Comparison of ENCODE assay signal across 7 mouse cellular contexts in the genomic region with DNA sequence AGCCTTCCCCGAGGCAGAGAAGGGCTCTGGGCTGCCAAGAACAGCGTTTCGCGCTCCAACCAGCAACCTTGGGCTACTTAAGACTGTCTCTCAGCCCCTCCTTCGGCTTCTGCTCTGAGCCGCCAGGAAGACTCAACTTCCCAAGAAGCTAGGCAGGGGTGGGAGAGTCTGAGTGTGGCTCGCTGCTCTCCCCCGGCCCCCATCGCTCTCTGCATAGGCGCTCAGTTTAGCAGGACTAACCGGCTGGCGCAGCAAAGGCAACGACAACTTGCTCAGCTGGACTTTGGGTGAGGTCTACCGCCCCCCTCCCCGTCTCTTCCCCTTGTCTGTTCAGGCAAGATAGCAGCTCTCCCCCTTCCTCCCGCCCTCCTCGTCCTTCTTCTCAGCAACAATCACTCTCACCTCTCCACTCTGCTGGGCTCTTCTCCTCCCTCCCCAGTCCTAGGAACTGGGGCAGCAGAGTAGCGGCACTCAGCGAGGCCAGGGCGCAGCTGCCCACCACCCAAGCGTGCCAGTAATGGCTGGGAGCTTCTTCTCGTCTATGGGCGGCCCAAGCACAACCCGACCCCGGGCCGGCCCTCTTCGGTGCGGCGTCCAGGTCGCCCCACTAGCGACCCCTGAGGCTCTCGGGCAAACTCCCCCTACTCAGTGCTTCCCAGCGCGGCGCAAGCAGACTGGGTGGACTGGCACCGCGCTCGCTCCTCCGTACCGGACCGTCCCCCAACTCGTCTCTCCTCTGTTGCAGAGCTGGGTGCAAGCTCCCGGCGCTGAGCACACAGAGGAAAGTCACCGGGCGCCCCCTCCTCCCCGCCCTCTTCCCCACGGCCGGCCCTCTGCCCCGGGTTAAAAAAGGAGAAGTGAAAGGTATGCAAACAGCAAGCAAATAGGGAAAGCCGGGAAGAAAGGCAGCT. TPM values are rescaled to one million over a fixed set of nuclear protein-coding genes. Genes with fewer than 3 reads are reported as not detected.
DNase-seq lines count a peak whose midpoint lies in the region; ATAC-seq and TF ChIP-seq lines count a peak whose summit lies in the region.

No protein-coding gene starts in this region.

- H3K9ac ChIP-seq in ES-Bruce4 (ENCODE audit: low read depth, poor library complexity, severe bottlenecking) = no peak overlapping the region
- H3K9ac ChIP-seq in forebrain, embryonic 11.5 days (ENCODE audit: low read length) = peak overlapping the region; percentile 78
- H3K9ac ChIP-seq in intestine, embryonic 14.5 days (ENCODE audit: low read length) = peak overlapping the region; percentile 37
- H3K9ac ChIP-seq in midbrain, embryonic 11.5 days (ENCODE audit: low read length) = peak overlapping the region; percentile 83

- H3K4me2 ChIP-seq in forebrain, embryonic 11.5 days (ENCODE audit: low read depth, low read length, severe bottlenecking) = peak overlapping the region; percentile 95
- peak overlapping the region; percentile 88 for H3K4me2 ChIP-seq in intestine, embryonic 14.5 days (ENCODE audit: low read length)
- H3K4me2 ChIP-seq in midbrain, embryonic 11.5 days = peak overlapping the region; percentile 87

- H3K27me3 ChIP-seq in ES-Bruce4 (ENCODE audit: control insufficient read depth, insufficient read depth, low read length, poor library complexity, severe bottlenecking) = peaks cover 21% of the 10 kb centered on the region
- peaks cover 21% of the 10 kb centered on the region for H3K27me3 ChIP-seq in forebrain, embryonic 11.5 days (ENCODE audit: control insufficient read depth, insufficient read depth, low read length)
- peaks cover 41% of the 10 kb centered on the region for H3K27me3 ChIP-seq in intestine, embryonic 14.5 days (replicated peaks; ENCODE audit: control insufficient read depth, insufficient read depth, low read length)
- H3K27me3 ChIP-seq in midbrain, embryonic 11.5 days (ENCODE audit: control insufficient read depth, insufficient read depth, low read length) = peaks cover 25% of the 10 kb centered on the region

- TF ChIP-seq EP300 in ES-Bruce4 (IDR thresholded peaks at IDR 0.05; ENCODE audit: insufficient read depth, low read depth, low read length) = no peak

- peak; percentile 29; the same call in 1 of the 2 replicates for ATAC-seq in forebrain, embryonic 11.5 days (replicated peaks; ENCODE audit: low FRiP score)
- 0 out of 2 replicates have a peak, but pooled peaks have one; percentile 26 for ATAC-seq in intestine, embryonic 14.5 days (replicated peaks; ENCODE audit: low FRiP score, low TSS enrichment, low read depth)
- peak; percentile 49 for ATAC-seq in midbrain, embryonic 11.5 days (ENCODE audit: low FRiP score)

- H3K36me3 ChIP-seq in ES-Bruce4 (ENCODE audit: control insufficient read depth, insufficient read depth, low read length, poor library complexity, severe bottlenecking) = no peaks in the 10 kb centered on the region
- no peaks in the 10 kb centered on the region for H3K36me3 ChIP-seq in forebrain, embryonic 11.5 days (ENCODE audit: control insufficient read depth, insufficient read depth, low read length)
- no peaks in the 10 kb centered on the region for H3K36me3 ChIP-seq in intestine, embryonic 14.5 days (ENCODE audit: control insufficient read depth, insufficient read depth, low read length)
- no peaks in the 10 kb centered on the region for H3K36me3 ChIP-seq in midbrain, embryonic 11.5 days (ENCODE audit: control insufficient read depth, insufficient read depth, low read length)

- DNase-seq in R1 (ENCODE audit: low read depth, low spot score) = peak; percentile 72
- peak; percentile 74 for DNase-seq in forebrain, embryonic 11.5 days (ENCODE audit: low spot score)
- peak; percentile 81 for DNase-seq in intestine, embryonic 14.5 days (ENCODE audit: low spot score)
- DNase-seq in midbrain, embryonic 11.5 days (ENCODE audit: low spot score, missing footprints) = peak; percentile 97
- no peak for DNase-seq in urinary bladder, postnatal 4 days (ENCODE audit: low spot score in 2 of 2)
- no peak for DNase-seq in right cerebral cortex, postnatal 25 days

- TF ChIP-seq POLR2A in ES-Bruce4 (IDR thresholded peaks at IDR 0.05; ENCODE audit: insufficient read depth, low read length) = no peak

- H3K9me3 ChIP-seq in ES-Bruce4 (replicated peaks; ENCODE audit: control insufficient read depth, insufficient read depth, low read length, poor library complexity, severe bottlenecking) = no peaks in the 10 kb centered on the region
- no peaks in the 10 kb centered on the region for H3K9me3 ChIP-seq in forebrain, embryonic 11.5 days (ENCODE audit: control insufficient read depth, low read length)
- no peaks in the 10 kb centered on the region for H3K9me3 ChIP-seq in intestine, embryonic 14.5 days (ENCODE audit: control insufficient read depth, low read length)
- H3K9me3 ChIP-seq in midbrain, embryonic 11.5 days (ENCODE audit: control insufficient read depth, low read length) = no peaks in the 10 kb centered on the region

- H3K27ac ChIP-seq in ES-Bruce4 (ENCODE audit: insufficient read depth, low read length) = no peak overlapping the region
- peak overlapping the region; percentile 18; the same call in 1 of the 2 replicates for H3K27ac ChIP-seq in forebrain, embryonic 11.5 days (ENCODE audit: low read depth, low read length)
- no peak overlapping the region for H3K27ac ChIP-seq in intestine, embryonic 14.5 days (ENCODE audit: low read depth)
- H3K27ac ChIP-seq in midbrain, embryonic 11.5 days (ENCODE audit: low read depth, low read length) = peak overlapping the region; percentile 83

- WGBS in forebrain, embryonic 11.5 days = under 1% methylated on average over 51 of the region's 51 CpGs
- WGBS in intestine, embryonic 14.5 days = under 1% methylated on average over 50 of the region's 51 CpGs
- WGBS in midbrain, embryonic 11.5 days = under 1% methylated on average over 51 of the region's 51 CpGs

- no peaks in the 10 kb centered on the region for H3K4me1 ChIP-seq in ES-Bruce4 (ENCODE audit: control insufficient read depth, insufficient read depth, low read length)
- peaks cover 9% of the 10 kb centered on the region for H3K4me1 ChIP-seq in forebrain, embryonic 11.5 days (replicated peaks; ENCODE audit: control insufficient read depth, insufficient read depth, low read length)
- H3K4me1 ChIP-seq in intestine, embryonic 14.5 days (replicated peaks; ENCODE audit: control insufficient read depth, insufficient read depth, low read length) = peaks cover 15% of the 10 kb centered on the region; the same call in 1 of the 2 replicates
- peaks cover 27% of the 10 kb centered on the region for H3K4me1 ChIP-seq in midbrain, embryonic 11.5 days (ENCODE audit: control insufficient read depth, insufficient read depth, low read length)

- no peak for TF ChIP-seq CTCF in ES-Bruce4 (IDR thresholded peaks at IDR 0.05; ENCODE audit: low read depth, low read length)

- peak overlapping the region; percentile 62 for H3K4me3 ChIP-seq in ES-Bruce4 (ENCODE audit: low read depth, low read length)
- peak overlapping the region; percentile 62 for H3K4me3 ChIP-seq in forebrain, embryonic 11.5 days (ENCODE audit: low read depth, low read length)
- H3K4me3 ChIP-seq in intestine, embryonic 14.5 days (ENCODE audit: low read depth, low read length) = peak overlapping the region; percentile 65
- H3K4me3 ChIP-seq in midbrain, embryonic 11.5 days (ENCODE audit: low read depth, low read length) = peak overlapping the region; percentile 57

RNA-seq across cellular contexts. Expression of a gene that starts 1.5 kb away (rescaled TPM):
- polyA plus RNA-seq in ES-Bruce4 (2011; ENCODE audit: insufficient read depth, insufficient read length, low read depth, missing spikeins) = 1.7 and 1.8 TPM in 2 replicates
- polyA plus RNA-seq in forebrain, embryonic 11.5 days (2014; fragmentation: Nextera tagmentation; extraction: Ambion mirVana) = 7.6 and 8.5 TPM in 2 replicates
- polyA plus RNA-seq in intestine, embryonic 14.5 days (2014; fragmentation: Nextera tagmentation; extraction: Ambion mirVana) = 1.8 and 3.7 TPM in 2 replicates
- 8.3 TPM in 2 replicates for polyA plus RNA-seq in midbrain, embryonic 11.5 days (2014; fragmentation: Nextera tagmentation; extraction: Ambion mirVana)

Comparison
In these comparisons a context has a peak if more than half of its experiments do, and no peak if none do; other contexts are left out.
1. H3K27ac ChIP-seq: peak in forebrain, embryonic 11.5 days (single experiment) and midbrain, embryonic 11.5 days (single experiment); none in ES-Bruce4 (single experiment) and intestine, embryonic 14.5 days (single experiment).
2. DNase-seq: peak in R1 (single experiment), forebrain, embryonic 11.5 days (single experiment), intestine, embryonic 14.5 days (single experiment) and midbrain, embryonic 11.5 days (single experiment); none in urinary bladder, postnatal 4 days (0 of 2) and right cerebral cortex, postnatal 25 days (single experiment).
3. Peak in every context shown above with its lines, with median percentiles within 50 percentile points of each other: H3K4me3 ChIP-seq, ATAC-seq and H3K4me2 ChIP-seq.